Mouse (Mus musculus) neural tube, embryonic 14.5 days (tissue): ENCODE results near the gene Ankrd12. TPM values are rescaled to one million over a fixed set of nuclear protein-coding genes. Genes with fewer than 3 reads are reported as not detected.
"Not testable (repeated sequence)": the region's sequence is repeated elsewhere in the genome, so short reads cannot be mapped to it uniquely, and the experiment has no call there.

Source experiments
- ATAC-seq: fragments of 200-750 bp; cut with Nextera tagmentation; 2 replicates; pipeline ENCODE4 v1.8.0; 2017; ENCODE audit warnings: low read depth, mild to moderate bottlenecking, moderate TSS enrichment, moderate library complexity
- H3K27ac ChIP-seq: fragments of 300-500 bp; sonication (generic); 2 replicates; pipeline ENCODE4 v1.5.1; 2014; ENCODE audit warnings: low read depth, mild to moderate bottlenecking, control low read depth, low read length, moderate library complexity, mixed read lengths
- H3K27me3 ChIP-seq: fragments of 300-500 bp; sonication (generic); 2 replicates; pipeline ENCODE4 v1.6.1; 2014; ENCODE audit warnings: low read length; ENCODE audit not compliant: control insufficient read depth, insufficient read depth
- H3K36me3 ChIP-seq: fragments of 300-500 bp; sonication (generic); 2 replicates; pipeline ENCODE4 v1.6.1; 2014; ENCODE audit warnings: low read length, mixed read lengths; ENCODE audit not compliant: control insufficient read depth, insufficient read depth
- H3K4me1 ChIP-seq: fragments of 300-500 bp; sonication (generic); 2 replicates; pipeline ENCODE4 v1.6.1; 2014; ENCODE audit warnings: low read length; ENCODE audit not compliant: control insufficient read depth, insufficient read depth
- H3K4me2 ChIP-seq: fragments of 300-500 bp; sonication (generic); 2 replicates; pipeline ENCODE4 v1.6.1; 2014; ENCODE audit warnings: mild to moderate bottlenecking, low read depth, low read length, control low read depth
- H3K4me3 ChIP-seq: fragments of 300-500 bp; sonication (generic); 2 replicates; pipeline ENCODE4 v1.5.1; 2014; ENCODE audit warnings: low read depth, low read length, control low read depth, mixed read lengths
- H3K9ac ChIP-seq: fragments of 300-500 bp; sonication (generic); replicated peaks from 2 replicates; pipeline ENCODE4 v1.6.1; 2014; ENCODE audit warnings: low read depth, mild to moderate bottlenecking, control low read depth, low read length, mixed read lengths
- H3K9me3 ChIP-seq: fragments of 300-500 bp; sonication (generic); 2 replicates; pipeline ENCODE4 v1.6.1; 2016; ENCODE audit warnings: low read length; ENCODE audit not compliant: control insufficient read depth
- WGBS: fragments of 180-500 bp; shearing (Covaris S2); extraction: QIAGEN DNeasy Blood & Tissue Kit; methylation state at CpG from one replicate; pipeline ENCODE4 v1.1.7; 2014; 5-methylcytosine and 5-hydroxymethylcytosine counted together
- polyA plus RNA-seq: library from polyadenylated mRNA; unstranded; fragments of >200 nt; fragmentation: Nextera tagmentation; extraction: Ambion mirVana; gene quantifications from 2 replicates; pipeline ENCODE4 v1.2.1, GENCODE M21; 2014

The Ankrd12 gene
- polyA plus RNA-seq, 1 experiment from 2014 or later = 193 TPM

DNA sequence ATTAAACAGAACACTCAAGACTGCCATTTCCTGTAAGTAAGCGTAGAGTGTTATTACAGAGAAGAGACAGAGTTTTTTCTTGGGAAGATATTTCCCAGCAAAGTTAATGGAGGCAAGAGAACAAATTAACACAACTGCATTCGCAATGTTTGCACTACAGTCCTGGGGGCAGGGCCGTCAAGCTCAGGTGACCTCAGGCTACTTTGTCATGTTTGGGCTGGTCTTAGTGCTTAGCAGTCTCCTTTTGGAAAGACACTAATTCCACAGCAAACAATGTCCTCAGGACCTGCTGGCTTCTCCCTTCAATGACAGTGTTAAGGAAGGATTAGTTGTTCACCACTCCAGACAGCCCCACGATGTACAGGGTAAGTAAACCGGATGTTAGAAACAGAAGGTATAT, 35.9 kb downstream of the Ankrd12 start:
- Histone ChIP-seq H3K9me3 (no peaks in the 10 kb centered on the region), H3K4me3 (no peak overlapping the region), H3K36me3 (no peaks in the 10 kb centered on the region; the same call in 1 of the 2 replicates), H3K9ac (no peak overlapping the region), H3K27me3 (no peaks in the 10 kb centered on the region), H3K4me1 (no peaks in the 10 kb centered on the region), H3K27ac (no peak overlapping the region), H3K4me2 (no peak overlapping the region)
- WGBS = 90% methylated on average over 5 of the region's 5 CpGs
- ATAC-seq = no peak

DNA sequence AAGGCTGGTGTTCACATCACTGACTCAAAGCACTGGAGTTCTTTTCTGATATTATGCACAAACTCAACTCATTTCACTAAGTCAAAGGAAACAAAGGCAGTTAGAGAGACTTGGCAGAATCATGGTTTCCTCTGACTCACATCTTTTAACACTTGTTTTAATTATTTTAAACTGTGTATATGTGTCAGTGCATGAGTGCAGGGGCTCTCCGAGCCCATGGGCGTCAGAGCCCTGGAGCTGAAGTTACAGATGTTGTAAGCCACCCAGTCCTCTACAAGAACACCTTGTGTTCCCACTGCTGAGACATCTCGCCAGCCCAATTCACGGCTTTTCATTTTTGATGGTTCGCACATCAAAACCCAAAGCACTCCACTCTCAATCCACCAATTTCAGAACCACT, 43.6 kb downstream of the Ankrd12 start:
- Histone ChIP-seq H3K9me3 (no peaks in the 10 kb centered on the region), H3K4me3 (no peak overlapping the region), H3K4me1 (no peaks in the 10 kb centered on the region), H3K36me3 (peaks cover 6% of the 10 kb centered on the region; the same call in 1 of the 2 replicates), H3K9ac (no peak overlapping the region), H3K4me2 (no peak overlapping the region), H3K27me3 (no peaks in the 10 kb centered on the region), H3K27ac (no peak overlapping the region)
- 91% methylated on average over 5 of the region's 5 CpGs for WGBS
- ATAC-seq = no peak

DNA sequence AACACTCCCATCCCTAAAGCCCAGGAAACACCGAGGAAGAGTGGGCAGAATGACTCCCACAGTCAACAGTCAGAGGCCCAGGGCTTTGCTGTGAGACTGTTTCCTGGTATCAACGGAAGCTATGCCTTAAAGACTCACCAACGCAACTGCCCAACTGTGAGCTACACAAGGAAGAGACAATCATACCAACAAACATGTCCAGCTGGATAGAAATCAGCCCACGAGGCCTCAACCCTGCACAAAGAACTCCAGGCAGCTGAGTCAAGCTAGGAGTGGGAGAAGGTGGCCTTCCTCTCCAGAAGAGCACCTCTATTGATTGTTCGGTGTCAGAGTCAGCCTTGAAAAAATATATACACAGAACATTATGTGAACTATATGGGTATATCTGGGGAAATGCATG, 44.9 kb downstream of the Ankrd12 start:
- no peaks in the 10 kb centered on the region for H3K27me3 ChIP-seq
- WGBS = 92% methylated on average over 5 of the region's 5 CpGs
- H3K4me1 ChIP-seq = no peaks in the 10 kb centered on the region
- ATAC-seq = no peak
- peaks cover 11% of the 10 kb centered on the region; the same call in 1 of the 2 replicates for H3K36me3 ChIP-seq
- no peak overlapping the region for H3K4me3 ChIP-seq
- H3K9ac ChIP-seq = no peak overlapping the region
- no peak overlapping the region for H3K27ac ChIP-seq
- H3K9me3 ChIP-seq = no peaks in the 10 kb centered on the region
- no peak overlapping the region for H3K4me2 ChIP-seq

DNA sequence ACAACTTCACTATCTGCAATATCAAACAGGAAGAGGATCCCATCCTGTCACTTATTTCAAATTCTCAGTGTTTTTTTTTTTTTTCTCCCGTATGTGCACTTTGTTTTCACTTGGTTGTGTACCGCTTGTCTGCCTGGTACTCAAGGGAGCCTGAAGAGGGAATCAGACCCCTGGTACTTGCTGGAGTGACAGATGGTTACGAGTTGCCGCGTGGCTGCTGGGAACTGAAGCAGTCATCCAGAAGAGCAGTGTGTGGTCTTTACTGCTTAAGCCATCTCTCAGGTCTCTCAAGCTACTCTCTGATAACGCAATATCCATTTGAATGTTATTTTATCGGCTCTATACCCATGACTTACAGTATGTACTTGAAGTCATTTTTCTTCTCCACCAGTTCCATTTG, 52.7 kb downstream of the Ankrd12 start:
- H3K36me3 ChIP-seq = peaks cover 18% of the 10 kb centered on the region; the same call in 1 of the 2 replicates
- no peak overlapping the region for H3K9ac ChIP-seq
- no peak for ATAC-seq
- no peaks in the 10 kb centered on the region for H3K4me1 ChIP-seq
- no peaks in the 10 kb centered on the region for H3K9me3 ChIP-seq
- WGBS = 90% methylated on average over 7 of the region's 7 CpGs
- H3K4me2 ChIP-seq = no peak overlapping the region
- no peaks in the 10 kb centered on the region for H3K27me3 ChIP-seq
- no peak overlapping the region for H3K4me3 ChIP-seq
- no peak overlapping the region for H3K27ac ChIP-seq

DNA sequence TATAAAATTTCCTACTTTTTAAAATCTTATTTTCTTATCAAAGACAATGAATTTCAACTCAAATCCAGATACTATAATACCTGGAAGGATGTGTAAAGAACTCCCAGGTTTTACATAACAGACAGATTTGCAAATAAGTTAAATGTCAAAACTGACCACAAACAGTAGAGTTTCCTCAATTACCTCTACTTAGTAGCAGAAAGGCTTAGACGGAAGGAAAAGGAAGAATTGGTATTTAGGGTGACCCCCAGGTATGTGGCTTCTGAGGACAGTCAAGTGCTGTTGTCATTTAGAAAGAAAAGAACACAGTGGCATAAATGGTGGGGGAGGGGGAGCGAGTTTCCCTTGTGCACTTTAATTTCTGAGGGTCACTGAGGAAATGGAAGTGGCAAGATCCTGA, 65.1 kb downstream of the Ankrd12 start:
- no peak for ATAC-seq
- Histone ChIP-seq H3K9ac (no peak overlapping the region), H3K4me3 (no peak overlapping the region), H3K27ac (no peak overlapping the region), H3K27me3 (no peaks in the 10 kb centered on the region), H3K4me1 (no peaks in the 10 kb centered on the region), H3K9me3 (no peaks in the 10 kb centered on the region), H3K36me3 (peaks cover 4% of the 10 kb centered on the region), H3K4me2 (no peak overlapping the region)
- WGBS = 83% methylated on average over 2 of the region's 2 CpGs

DNA sequence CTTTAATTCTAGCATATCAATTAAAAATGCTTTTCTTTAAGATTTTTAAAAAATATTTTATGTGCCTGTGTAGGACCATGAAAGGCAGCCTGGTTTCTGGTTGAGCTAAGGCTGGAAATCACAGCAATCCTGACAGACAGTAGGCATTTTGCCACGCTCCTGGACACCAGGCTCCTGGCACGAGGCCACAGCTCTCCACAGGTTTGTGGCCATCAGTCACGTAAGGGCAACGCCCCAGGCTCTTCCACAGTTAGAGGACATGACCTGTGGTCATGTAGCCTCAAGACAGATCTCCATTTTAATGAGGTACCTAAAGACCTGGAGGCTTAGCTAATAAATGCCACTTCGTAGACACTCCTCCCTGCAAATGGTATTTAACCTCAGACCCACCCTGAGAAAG, 69.0 kb downstream of the Ankrd12 start:
- no peak overlapping the region for H3K9ac ChIP-seq
- H3K4me2 ChIP-seq = no peak overlapping the region
- ATAC-seq = no peak
- peaks cover 4% of the 10 kb centered on the region for H3K36me3 ChIP-seq
- H3K27ac ChIP-seq = no peak overlapping the region
- 70% methylated on average over 5 of the region's 5 CpGs for WGBS
- no peak overlapping the region for H3K4me3 ChIP-seq
- H3K9me3 ChIP-seq = no peaks in the 10 kb centered on the region
- H3K4me1 ChIP-seq = no peaks in the 10 kb centered on the region
- no peaks in the 10 kb centered on the region for H3K27me3 ChIP-seq

DNA sequence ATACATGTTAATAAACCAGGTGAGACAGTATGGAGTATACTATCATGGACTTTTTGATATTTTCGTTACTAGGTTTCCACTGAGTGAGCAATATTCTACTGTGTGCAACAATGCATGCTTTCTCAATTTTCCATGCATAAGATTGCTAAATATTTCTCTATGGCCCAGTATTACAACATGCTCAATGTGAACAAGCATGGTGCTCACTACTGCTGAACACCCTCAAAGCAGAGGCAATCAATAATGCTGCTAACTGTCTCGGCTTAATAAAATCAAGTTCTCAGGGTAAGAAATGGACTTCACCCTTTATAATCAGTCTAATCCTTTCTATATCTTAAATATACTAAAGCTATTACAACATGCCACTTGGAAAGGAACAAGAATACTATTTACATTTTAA, 69.4 kb downstream of the Ankrd12 start:
- H3K4me1 ChIP-seq = no peaks in the 10 kb centered on the region
- peaks cover 4% of the 10 kb centered on the region for H3K36me3 ChIP-seq
- H3K9me3 ChIP-seq = no peaks in the 10 kb centered on the region
- no peak overlapping the region for H3K9ac ChIP-seq
- H3K27ac ChIP-seq = no peak overlapping the region
- no peak overlapping the region for H3K4me3 ChIP-seq
- ATAC-seq = no peak
- no peaks in the 10 kb centered on the region for H3K27me3 ChIP-seq
- 79% methylated on average over 2 of the region's 2 CpGs for WGBS
- H3K4me2 ChIP-seq = no peak overlapping the region

DNA sequence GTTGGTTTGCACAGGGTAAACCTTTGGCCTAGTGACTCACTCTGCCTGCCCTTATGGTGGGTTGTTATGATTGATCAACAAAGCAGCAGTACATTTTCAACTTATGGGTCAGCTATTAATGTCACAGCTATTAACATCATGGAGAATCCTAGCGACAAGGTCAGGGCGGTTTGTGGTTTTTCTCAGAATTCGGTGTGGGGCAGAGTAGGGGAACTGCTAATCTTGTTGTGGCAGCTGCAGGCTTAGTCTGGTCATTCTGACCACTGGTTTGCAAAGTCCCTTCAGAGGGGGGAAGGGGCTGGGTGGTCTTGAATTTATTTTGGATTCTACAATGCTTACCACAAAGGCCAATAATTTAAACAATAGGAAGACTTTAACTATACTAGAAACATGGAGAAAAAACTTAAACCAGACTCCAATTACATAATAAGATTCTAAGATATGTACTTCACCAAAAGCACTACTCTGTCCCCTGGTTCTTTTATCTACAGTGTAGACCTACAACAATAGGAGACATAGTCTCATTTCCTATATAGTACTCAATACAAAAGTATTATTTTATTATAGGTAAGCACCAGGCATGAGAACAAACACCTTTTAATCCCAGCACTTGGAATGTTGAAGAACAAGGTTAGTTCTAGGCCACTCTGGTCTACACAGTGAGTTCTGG, 88.6 kb downstream of the Ankrd12 start:
- no peak for ATAC-seq
- no peaks in the 10 kb centered on the region for H3K36me3 ChIP-seq
- no peak overlapping the region for H3K4me3 ChIP-seq
- no peak overlapping the region for H3K4me2 ChIP-seq
- H3K27ac ChIP-seq = no peak overlapping the region
- H3K27me3 ChIP-seq = no peaks in the 10 kb centered on the region
- WGBS = 92% methylated on average over 3 of the region's 3 CpGs
- H3K4me1 ChIP-seq = no peaks in the 10 kb centered on the region
- H3K9me3 ChIP-seq = no peaks in the 10 kb centered on the region
- no peak overlapping the region for H3K9ac ChIP-seq

DNA sequence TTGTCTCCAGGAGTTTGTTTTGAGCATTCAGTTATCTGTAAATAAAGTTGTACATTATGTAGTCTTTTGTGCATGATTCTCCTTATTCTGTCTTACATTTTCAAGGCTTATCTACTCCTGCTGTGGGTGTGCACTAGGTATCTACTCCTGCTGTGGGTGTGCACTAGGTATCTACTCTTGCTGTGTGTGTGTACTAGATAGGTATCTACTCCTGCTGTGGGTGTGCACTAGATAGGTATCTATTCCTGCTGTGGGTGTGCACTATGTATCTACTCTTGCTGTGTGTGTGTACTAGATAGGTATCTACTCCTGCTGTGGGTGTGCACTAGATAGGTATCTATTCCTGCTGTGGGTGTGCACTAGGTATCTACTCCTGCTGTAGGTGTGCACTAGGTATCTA, 100.2 kb downstream of the Ankrd12 start:
- H3K36me3 ChIP-seq = peaks cover 15% of the 10 kb centered on the region; the same call in 1 of the 2 replicates

More for the DNA sequence above, 100.2 kb downstream of the Ankrd12 start:
- not testable (repeated sequence) for H3K4me3 ChIP-seq, H3K9me3 ChIP-seq, H3K9ac ChIP-seq, ATAC-seq, H3K27ac ChIP-seq, H3K27me3 ChIP-seq, H3K4me2 ChIP-seq, H3K4me1 ChIP-seq
